Mouse (Mus musculus) hindbrain, embryonic 10.5 days (tissue): ENCODE data around the gene Bckdha. TPM values are rescaled to one million over a fixed set of nuclear protein-coding genes. Genes with fewer than 3 reads are reported as not detected.
A peak's percentile ranks its signal among the peaks of the same experiment; 100 is the strongest.

ENCODE experiments used
- DNase-seq: peaks from one replicate; pipeline ENCODE4 v3.0.0-alpha.2; 2017; ENCODE audit warnings: low spot score
- H3K27ac ChIP-seq: fragments of 300-500 bp; sonication (generic); 2 replicates; pipeline ENCODE4 v1.5.1; 2016; ENCODE audit warnings: mild to moderate bottlenecking, moderate library complexity
- H3K27me3 ChIP-seq: fragments of 300-500 bp; sonication (generic); 2 replicates; pipeline ENCODE4 v1.6.1; 2016; ENCODE audit warnings: mild to moderate bottlenecking; ENCODE audit not compliant: poor library complexity, insufficient read depth, severe bottlenecking
- H3K36me3 ChIP-seq: fragments of 300-500 bp; sonication (generic); 2 replicates; pipeline ENCODE4 v1.6.1; 2016; ENCODE audit warnings: mild to moderate bottlenecking, moderate library complexity
- H3K4me1 ChIP-seq: fragments of 300-500 bp; sonication (generic); replicated peaks from 2 replicates; pipeline ENCODE4 v1.6.1; 2016; ENCODE audit warnings: mild to moderate bottlenecking
- H3K4me3 ChIP-seq: fragments of 300-500 bp; sonication (generic); 2 replicates; pipeline ENCODE4 v1.5.1; 2016; ENCODE audit warnings: mild to moderate bottlenecking, moderate library complexity
- H3K9me3 ChIP-seq: fragments of 300-500 bp; sonication (generic); 2 replicates; pipeline ENCODE4 v1.6.1; 2016; ENCODE audit warnings: mild to moderate bottlenecking, moderate library complexity
- WGBS: fragments of 180-500 bp; shearing (Covaris S2); methylation state at CpG from one replicate; pipeline ENCODE4 v1.1.7; 2016; 5-methylcytosine and 5-hydroxymethylcytosine counted together
- polyA plus RNA-seq: library from polyadenylated mRNA; unstranded; fragments of >200 nt; fragmentation: Nextera tagmentation; extraction: Ambion mirVana; gene quantifications from 2 replicates; pipeline ENCODE4 v1.2.1, GENCODE M21; 2016

Bckdha gene
- polyA plus RNA-seq, 1 experiment from 2014 or later = 49.4 TPM

GRCm38 (mm10) chr7:25614831-25615705 is 43.7 kb downstream of the Bckdha start:
- Histone ChIP-seq H3K27me3 (peaks cover 5% of the 10 kb centered on the region; the same call in 1 of the 2 replicates), H3K9me3 (no peaks in the 10 kb centered on the region), H3K27ac (0 out of 2 replicates have a peak overlapping the region, but pooled peaks have one; percentile 5), H3K4me3 (no peak overlapping the region), H3K36me3 (no peaks in the 10 kb centered on the region), H3K4me1 (peaks cover 10% of the 10 kb centered on the region; the same call in 1 of the 2 replicates)
- no peak for DNase-seq
- 71% methylated on average over 21 of the region's 21 CpGs for WGBS

GRCm38 (mm10) chr7:25614086-25614485 is 44.7 kb downstream of the Bckdha start:
- Histone ChIP-seq H3K27ac (no peak overlapping the region), H3K36me3 (no peaks in the 10 kb centered on the region), H3K9me3 (no peaks in the 10 kb centered on the region), H3K4me1 (peaks cover 4% of the 10 kb centered on the region; the same call in 1 of the 2 replicates), H3K27me3 (peaks cover 5% of the 10 kb centered on the region; the same call in 1 of the 2 replicates), H3K4me3 (no peak overlapping the region)
- 87% methylated on average over 5 of the region's 5 CpGs for WGBS
- no peak for DNase-seq

GRCm38 (mm10) chr7:25611501-25611900 is 47.3 kb downstream of the Bckdha start:
- Histone ChIP-seq H3K36me3 (no peaks in the 10 kb centered on the region), H3K4me3 (no peak overlapping the region), H3K4me1 (no peaks in the 10 kb centered on the region), H3K27ac (no peak overlapping the region), H3K9me3 (no peaks in the 10 kb centered on the region), H3K27me3 (no peaks in the 10 kb centered on the region; the same call in 1 of the 2 replicates)
- no peak for DNase-seq
- WGBS = 45% methylated on average over 7 of the region's 7 CpGs

GRCm38 (mm10) chr7:25610056-25610455 is 48.7 kb downstream of the Bckdha start:
- no peak overlapping the region for H3K27ac ChIP-seq
- no peak for DNase-seq
- H3K4me1 ChIP-seq = no peaks in the 10 kb centered on the region
- H3K9me3 ChIP-seq = no peaks in the 10 kb centered on the region
- no peak overlapping the region for H3K4me3 ChIP-seq
- no peaks in the 10 kb centered on the region; the same call in 1 of the 2 replicates for H3K27me3 ChIP-seq
- H3K36me3 ChIP-seq = no peaks in the 10 kb centered on the region
- 48% methylated on average over 6 of the region's 6 CpGs for WGBS

- 87% methylated on average over 2 of the region's 2 CpGs for WGBS
- H3K9me3 ChIP-seq = no peaks in the 10 kb centered on the region
- H3K4me3 ChIP-seq = no peak overlapping the region
- H3K36me3 ChIP-seq = no peaks in the 10 kb centered on the region
- no peaks in the 10 kb centered on the region for H3K4me1 ChIP-seq
- no peaks in the 10 kb centered on the region; the same call in 1 of the 2 replicates for H3K27me3 ChIP-seq
- no peak for DNase-seq
- no peak overlapping the region for H3K27ac ChIP-seq
Observed at GRCm38 (mm10) chr7:25607196-25607595, 51.6 kb downstream of the Bckdha start.

GRCm38 (mm10) chr7:25606625-25607063 is 52.1 kb downstream of the Bckdha start:
- 79% methylated on average over 4 of the region's 4 CpGs for WGBS
- Histone ChIP-seq H3K9me3 (no peaks in the 10 kb centered on the region), H3K4me3 (no peak overlapping the region), H3K4me1 (no peaks in the 10 kb centered on the region), H3K27me3 (no peaks in the 10 kb centered on the region; the same call in 1 of the 2 replicates), H3K27ac (no peak overlapping the region), H3K36me3 (no peaks in the 10 kb centered on the region)
- no peak for DNase-seq

GRCm38 (mm10) chr7:25601346-25601745 is 57.4 kb downstream of the Bckdha start:
- Histone ChIP-seq H3K27ac (no peak overlapping the region), H3K9me3 (no peaks in the 10 kb centered on the region), H3K36me3 (no peaks in the 10 kb centered on the region), H3K4me3 (no peak overlapping the region), H3K27me3 (no peaks in the 10 kb centered on the region), H3K4me1 (no peaks in the 10 kb centered on the region)
- WGBS = 89% methylated on average over 16 of the region's 16 CpGs
- no peak for DNase-seq

GRCm38 (mm10) chr7:25600666-25601065 is 58.1 kb downstream of the Bckdha start:
- no peak for DNase-seq
- WGBS = 87% methylated on average over 11 of the region's 11 CpGs

GRCm38 (mm10) chr7:25599663-25600062 is 59.1 kb downstream of the Bckdha start:
- no peak overlapping the region for H3K27ac ChIP-seq
- no peaks in the 10 kb centered on the region for H3K4me1 ChIP-seq
- H3K9me3 ChIP-seq = no peaks in the 10 kb centered on the region
- 12% methylated on average over 10 of the region's 10 CpGs for WGBS
- no peaks in the 10 kb centered on the region for H3K27me3 ChIP-seq
- no peak overlapping the region for H3K4me3 ChIP-seq
- DNase-seq = peak; percentile 78
- H3K36me3 ChIP-seq = no peaks in the 10 kb centered on the region

More at GRCm38 (mm10) chr7:25600666-25601065, 58.1 kb downstream of the Bckdha start:
- Histone ChIP-seq H3K36me3 (no peaks in the 10 kb centered on the region), H3K27me3 (no peaks in the 10 kb centered on the region), H3K27ac (no peak overlapping the region), H3K4me3 (no peak overlapping the region), H3K9me3 (no peaks in the 10 kb centered on the region), H3K4me1 (no peaks in the 10 kb centered on the region)

- DNase-seq = no peak
- Histone ChIP-seq H3K4me1 (0 out of 2 replicates have a peak, but pooled peaks cover 3% of the 10 kb centered on the region), H3K4me3 (no peak overlapping the region), H3K27ac (no peak overlapping the region), H3K9me3 (no peaks in the 10 kb centered on the region), H3K27me3 (no peaks in the 10 kb centered on the region), H3K36me3 (no peaks in the 10 kb centered on the region)
- 86% methylated on average over 3 of the region's 3 CpGs for WGBS
Observed at GRCm38 (mm10) chr7:25593859-25594258, 64.9 kb downstream of the Bckdha start.

GRCm38 (mm10) chr7:25591226-25591625 is 67.6 kb downstream of the Bckdha start:
- no peak for DNase-seq
- H3K9me3 ChIP-seq = no peaks in the 10 kb centered on the region
- 91% methylated on average over 2 of the region's 2 CpGs for WGBS
- no peak overlapping the region for H3K27ac ChIP-seq
- H3K4me3 ChIP-seq = no peak overlapping the region
- H3K4me1 ChIP-seq = 0 out of 2 replicates have a peak, but pooled peaks cover 3% of the 10 kb centered on the region
- no peaks in the 10 kb centered on the region for H3K36me3 ChIP-seq
- no peaks in the 10 kb centered on the region for H3K27me3 ChIP-seq

- Histone ChIP-seq H3K27ac (no peak overlapping the region), H3K9me3 (0 out of 2 replicates have a peak, but pooled peaks cover 6% of the 10 kb centered on the region), H3K36me3 (no peaks in the 10 kb centered on the region), H3K4me1 (no peaks in the 10 kb centered on the region), H3K4me3 (no peak overlapping the region), H3K27me3 (no peaks in the 10 kb centered on the region)
- no peak for DNase-seq
- WGBS = 85% methylated on average over 9 of the region's 9 CpGs
Observed at GRCm38 (mm10) chr7:25585351-25586204, 73.2 kb downstream of the Bckdha start.
